Mouse (Mus musculus) kidney, postnatal 0 days (tissue): ENCODE data around the gene Ipcef1. TPM values are rescaled to one million over a fixed set of nuclear protein-coding genes. Genes with fewer than 3 reads are reported as not detected.
"Not testable (repeated sequence)": the region's sequence is repeated elsewhere in the genome, so short reads cannot be mapped to it uniquely, and the experiment has no call there.

Source experiments
- ATAC-seq: fragments of 200-750 bp; cut with Nextera tagmentation; replicated peaks from 2 replicates; pipeline ENCODE4 v1.8.0; 2017; ENCODE audit warnings: low read depth, moderate number of reproducible peaks, moderate TSS enrichment, moderate library complexity; ENCODE audit not compliant: low FRiP score
- DNase-seq: peaks from one replicate; pipeline ENCODE4 v3.0.0-alpha.2; 2016; ENCODE audit warnings: low spot score
- H3K27ac ChIP-seq: fragments of 300-500 bp; sonication (generic); 2 replicates; pipeline ENCODE4 v1.5.1; 2014; ENCODE audit warnings: mild to moderate bottlenecking
- H3K27me3 ChIP-seq: fragments of 300-500 bp; sonication (generic); 2 replicates; pipeline ENCODE4 v1.6.1; 2014; ENCODE audit warnings: low read length, mixed read lengths; ENCODE audit not compliant: insufficient read depth
- H3K36me3 ChIP-seq: fragments of 300-500 bp; sonication (generic); 2 replicates; pipeline ENCODE4 v1.6.1; 2014; ENCODE audit warnings: low read length, mixed read lengths; ENCODE audit not compliant: insufficient read depth
- H3K4me1 ChIP-seq: fragments of 300-500 bp; sonication (generic); replicated peaks from 2 replicates; pipeline ENCODE4 v1.6.1; 2014; ENCODE audit warnings: antibody characterized with exemption, low read length, mixed read lengths; ENCODE audit not compliant: insufficient read depth
- H3K4me2 ChIP-seq: fragments of 300-500 bp; sonication (generic); 2 replicates; pipeline ENCODE4 v1.6.1; 2014; ENCODE audit warnings: mild to moderate bottlenecking, low read length, moderate library complexity, mixed read lengths
- H3K4me3 ChIP-seq: fragments of 300-500 bp; sonication (generic); replicated peaks from 2 replicates; pipeline ENCODE4 v1.5.1; 2014; ENCODE audit warnings: low read depth, low read length
- H3K9ac ChIP-seq: fragments of 300-500 bp; sonication (generic); 2 replicates; pipeline ENCODE4 v1.6.1; 2014; ENCODE audit warnings: low read depth, low read length
- H3K9me3 ChIP-seq: fragments of 300-500 bp; sonication (generic); replicated peaks from 2 replicates; pipeline ENCODE4 v1.6.1; 2016; ENCODE audit warnings: low read length, inconsistent platforms, mixed read lengths
- CTCF ChIP-seq: IDR thresholded peaks from 2 replicates; pipeline ENCODE4 v1.5.1; 2016; ENCODE audit warnings: antibody characterized with exemption, low read depth, mild to moderate bottlenecking, moderate library complexity
- WGBS: fragments of 180-500 bp; shearing (Covaris S2); extraction: QIAGEN DNeasy Blood & Tissue Kit; methylation state at CpG from one replicate; pipeline ENCODE4 v1.1.7; 2014; 5-methylcytosine and 5-hydroxymethylcytosine counted together
- polyA plus RNA-seq: library from polyadenylated mRNA; unstranded; fragments of >200 nt; fragmentation: Nextera tagmentation; extraction: Ambion mirVana; gene quantifications from 2 replicates; pipeline ENCODE4 v1.2.1, GENCODE M21; 2015

Ipcef1 gene
- polyA plus RNA-seq, 1 experiment from 2014 or later: 2.6 TPM

- H3K4me1 ChIP-seq: no peaks in the 10 kb centered on the region
- H3K9ac ChIP-seq: no peak overlapping the region
- H3K27ac ChIP-seq: no peak overlapping the region
- no peaks in the 10 kb centered on the region for H3K27me3 ChIP-seq
- ATAC-seq (no peak), DNase-seq (no peak)
- H3K9me3 ChIP-seq: no peaks in the 10 kb centered on the region
- no peak for TF ChIP-seq CTCF
- 45% methylated on average over 3 of the region's 3 CpGs for WGBS
- no peaks in the 10 kb centered on the region for H3K36me3 ChIP-seq
- H3K4me2 ChIP-seq: no peak overlapping the region
- H3K4me3 ChIP-seq: no peak overlapping the region
Measured at GRCm38 (mm10) chr10:6895796-6896195, 156.5 kb downstream of the Ipcef1 start.

GRCm38 (mm10) chr10:6890348-6891009 is 161.8 kb downstream of the Ipcef1 start:
- Histone ChIP-seq H3K4me2 (no peak overlapping the region), H3K9ac (no peak overlapping the region), H3K27me3 (no peaks in the 10 kb centered on the region), H3K9me3 (no peaks in the 10 kb centered on the region), H3K4me3 (no peak overlapping the region), H3K36me3 (no peaks in the 10 kb centered on the region), H3K27ac (peak overlapping the region; percentile 19), H3K4me1 (no peaks in the 10 kb centered on the region)
- 54% methylated on average over 5 of the region's 5 CpGs for WGBS
- ATAC-seq: 0 out of 2 replicates have a peak, but pooled peaks have one; percentile 61
- no peak for TF ChIP-seq CTCF
- DNase-seq: peak; percentile 67

DNA sequence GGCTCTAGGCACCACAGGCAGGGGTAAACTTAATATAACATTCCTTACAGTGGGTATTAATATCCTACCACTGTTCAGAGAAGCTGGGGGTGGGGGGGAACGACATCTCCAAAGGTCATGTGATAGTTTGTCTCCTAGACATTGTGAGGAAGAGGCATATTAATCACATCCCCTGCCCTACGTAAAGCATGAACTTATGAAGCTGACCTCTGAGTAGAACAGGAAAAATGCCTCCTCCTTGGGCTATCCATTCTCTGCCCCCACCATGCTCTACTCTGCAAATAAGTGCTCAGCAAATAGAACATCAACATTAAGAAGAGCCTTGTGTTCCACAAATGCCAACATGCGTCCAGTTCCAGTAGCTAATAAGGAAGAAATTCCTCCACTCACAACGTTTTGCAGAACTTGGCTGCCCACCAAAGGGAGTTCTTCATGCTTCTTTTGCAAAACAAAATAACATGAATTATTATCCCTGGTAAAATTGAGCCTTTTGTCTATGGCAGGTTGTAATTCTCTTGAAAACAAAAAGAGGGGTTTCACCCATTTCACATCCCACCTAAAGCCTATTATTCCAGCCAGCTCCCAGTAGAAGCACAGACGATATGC is 162.5 kb downstream of the Ipcef1 start:
- no peak overlapping the region for H3K9ac ChIP-seq
- no peaks in the 10 kb centered on the region for H3K27me3 ChIP-seq
- H3K4me1 ChIP-seq: no peaks in the 10 kb centered on the region
- DNase-seq (peak; percentile 53), ATAC-seq (0 out of 2 replicates have a peak, but pooled peaks have one; percentile 36)
- no peak overlapping the region for H3K4me2 ChIP-seq
- H3K9me3 ChIP-seq: no peaks in the 10 kb centered on the region
- H3K27ac ChIP-seq: peak overlapping the region; percentile 19; the same call in 1 of the 2 replicates
- TF ChIP-seq CTCF: no peak
- no peaks in the 10 kb centered on the region for H3K36me3 ChIP-seq
- no peak overlapping the region for H3K4me3 ChIP-seq
- 36% methylated on average over 5 of the region's 5 CpGs for WGBS

- Histone ChIP-seq H3K27me3 (no peaks in the 10 kb centered on the region), H3K36me3 (no peaks in the 10 kb centered on the region), H3K9me3 (no peaks in the 10 kb centered on the region), H3K4me3 (no peak overlapping the region), H3K27ac (no peak overlapping the region), H3K9ac (no peak overlapping the region), H3K4me2 (no peak overlapping the region), H3K4me1 (no peaks in the 10 kb centered on the region)
- peak; percentile 80 for TF ChIP-seq CTCF
- no peak for ATAC-seq
- 0% methylated on average over 1 of the region's 1 CpGs for WGBS
- peak; percentile 70 for DNase-seq
Measured at GRCm38 (mm10) chr10:6885460-6885859, 166.8 kb downstream of the Ipcef1 start.

DNA sequence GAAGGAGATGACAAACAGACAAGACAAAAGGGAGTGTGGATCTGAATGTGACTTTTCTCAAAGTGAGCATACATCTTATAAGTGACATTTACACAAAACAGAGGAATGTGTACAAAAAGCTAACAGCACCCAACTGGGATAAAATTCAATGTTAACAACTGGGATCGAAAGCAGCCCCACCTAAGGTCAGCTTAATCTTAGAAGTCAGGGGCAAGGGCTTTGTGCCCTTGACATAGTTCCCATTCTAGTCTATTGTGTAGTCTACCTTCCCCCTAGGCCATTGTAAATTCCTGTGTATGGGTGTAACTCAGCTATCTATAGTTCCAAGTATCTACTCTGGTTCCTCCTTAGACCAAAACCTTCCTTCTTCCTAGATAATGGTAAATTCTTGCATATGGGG is 170.2 kb downstream of the Ipcef1 start:
- not testable (repeated sequence) for H3K27me3 ChIP-seq, H3K36me3 ChIP-seq, DNase-seq, H3K27ac ChIP-seq, H3K4me2 ChIP-seq, H3K9ac ChIP-seq, H3K4me3 ChIP-seq, H3K9me3 ChIP-seq, ATAC-seq, H3K4me1 ChIP-seq
- 100% methylated on average over 1 of the region's 1 CpGs for WGBS

DNA sequence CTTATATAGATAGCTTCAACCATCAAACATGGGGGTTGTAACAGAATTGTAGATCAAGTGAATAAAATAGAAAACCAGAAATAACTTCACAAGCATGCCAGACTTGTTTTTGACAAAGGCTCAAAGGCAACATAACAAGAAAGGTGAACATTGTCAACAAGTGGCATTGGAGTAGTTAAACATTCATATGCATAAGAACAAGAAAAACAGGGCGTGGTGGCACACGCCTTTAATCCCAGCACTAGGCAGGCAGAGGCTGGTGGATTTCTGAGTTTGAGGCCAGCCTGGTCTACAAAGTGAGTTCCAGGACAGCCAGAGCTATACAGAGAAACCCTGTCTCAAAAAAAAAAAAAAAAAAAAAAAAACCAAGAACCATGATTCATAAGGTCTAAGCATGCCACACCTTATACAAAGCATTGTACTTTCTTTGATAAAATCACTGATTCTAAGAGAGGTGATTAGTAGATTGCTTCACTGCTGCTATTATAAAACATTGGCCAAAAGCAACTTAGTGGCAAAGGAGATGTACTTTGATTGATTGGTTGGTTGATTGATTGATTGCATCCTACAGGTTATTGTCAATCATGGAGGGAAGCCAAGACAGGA is 173.9 kb downstream of the Ipcef1 start:
- Histone ChIP-seq H3K9me3 (no peaks in the 10 kb centered on the region), H3K27ac (no peak overlapping the region), H3K4me1 (no peaks in the 10 kb centered on the region), H3K9ac (no peak overlapping the region), H3K4me2 (no peak overlapping the region), H3K27me3 (no peaks in the 10 kb centered on the region), H3K36me3 (no peaks in the 10 kb centered on the region), H3K4me3 (no peak overlapping the region)
- no peak for ATAC-seq
- 88% methylated on average over 2 of the region's 2 CpGs for WGBS
- TF ChIP-seq CTCF: no peak
- no peak for DNase-seq
